Mouse (Mus musculus) forebrain, embryonic 13.5 days (tissue): ENCODE data around the gene Pde10a. TPM values are rescaled to one million over a fixed set of nuclear protein-coding genes. Genes with fewer than 3 reads are reported as not detected.

Experiments used
- ATAC-seq: fragments of 200-750 bp; cut with Nextera tagmentation; 2 replicates; pipeline ENCODE4 v1.8.0; 2017
- H3K27ac ChIP-seq: fragments of 300-500 bp; sonication (generic); 2 replicates; pipeline ENCODE4 v1.5.1; 2015; ENCODE audit warnings: inconsistent platforms, mild to moderate bottlenecking, moderate library complexity
- H3K27me3 ChIP-seq: fragments of 300-500 bp; sonication (generic); 2 replicates; pipeline ENCODE4 v1.6.1; 2015; ENCODE audit warnings: mild to moderate bottlenecking, inconsistent platforms
- H3K36me3 ChIP-seq: fragments of 300-500 bp; sonication (generic); 2 replicates; pipeline ENCODE4 v1.6.1; 2015; ENCODE audit warnings: mild to moderate bottlenecking, inconsistent platforms; ENCODE audit not compliant: poor library complexity, severe bottlenecking
- H3K4me1 ChIP-seq: fragments of 300-500 bp; sonication (generic); 2 replicates; pipeline ENCODE4 v1.6.1; 2015; ENCODE audit warnings: inconsistent platforms
- H3K4me2 ChIP-seq: fragments of 300-500 bp; sonication (generic); 2 replicates; pipeline ENCODE4 v1.6.1; 2015; ENCODE audit warnings: inconsistent platforms, mild to moderate bottlenecking, moderate library complexity
- H3K4me3 ChIP-seq: fragments of 300-500 bp; sonication (generic); 2 replicates; pipeline ENCODE4 v1.5.1; 2015; ENCODE audit warnings: mild to moderate bottlenecking, inconsistent platforms
- H3K9ac ChIP-seq: fragments of 300-500 bp; sonication (generic); 2 replicates; pipeline ENCODE4 v1.6.1; 2015; ENCODE audit warnings: mild to moderate bottlenecking, inconsistent platforms
- H3K9me3 ChIP-seq: fragments of 300-500 bp; sonication (generic); replicated peaks from 2 replicates; pipeline ENCODE4 v1.6.1; 2016; ENCODE audit warnings: inconsistent platforms
- WGBS: fragments of 180-500 bp; shearing (Covaris S2); methylation state at CpG from one replicate; pipeline ENCODE4 v1.1.7; 2015; 5-methylcytosine and 5-hydroxymethylcytosine counted together
- polyA plus RNA-seq: library from polyadenylated mRNA; unstranded; fragments of >200 nt; fragmentation: Nextera tagmentation; extraction: Ambion mirVana; gene quantifications from 2 replicates; pipeline ENCODE4 v1.2.1, GENCODE M21; 2015

Pde10a gene
- polyA plus RNA-seq, 1 experiment from 2014 or later, result 13.4 TPM

- 28% methylated on average over 5 of the region's 5 CpGs for WGBS
- Histone ChIP-seq H3K4me3 (no peak overlapping the region), H3K4me2 (no peak overlapping the region), H3K36me3 (peaks cover 24% of the 10 kb centered on the region), H3K9ac (no peak overlapping the region), H3K4me1 (peaks cover 35% of the 10 kb centered on the region), H3K27me3 (no peaks in the 10 kb centered on the region), H3K9me3 (no peaks in the 10 kb centered on the region), H3K27ac (peak overlapping the region; percentile 68)
- peak; percentile 36; the same call in 1 of the 2 replicates for ATAC-seq
These were observed 460.5 kb downstream of the Pde10a start for GRCm38 (mm10) chr17:8985714-8986113.

GRCm38 (mm10) chr17:8986551-8986950 is 461.4 kb downstream of the Pde10a start:
- no peak overlapping the region for H3K4me2 ChIP-seq
- H3K9ac ChIP-seq, result no peak overlapping the region
- H3K27ac ChIP-seq, result peak overlapping the region; percentile 48; the same call in 1 of the 2 replicates
- H3K4me1 ChIP-seq, result peaks cover 35% of the 10 kb centered on the region
- WGBS, result 67% methylated on average over 2 of the region's 2 CpGs
- no peaks in the 10 kb centered on the region for H3K27me3 ChIP-seq
- H3K36me3 ChIP-seq, result peaks cover 20% of the 10 kb centered on the region
- no peaks in the 10 kb centered on the region for H3K9me3 ChIP-seq
- no peak for ATAC-seq
- H3K4me3 ChIP-seq, result no peak overlapping the region

- Histone ChIP-seq H3K4me1 (peaks cover 35% of the 10 kb centered on the region), H3K36me3 (peaks cover 12% of the 10 kb centered on the region), H3K4me2 (no peak overlapping the region), H3K9ac (no peak overlapping the region), H3K9me3 (no peaks in the 10 kb centered on the region), H3K27me3 (no peaks in the 10 kb centered on the region), H3K27ac (no peak overlapping the region), H3K4me3 (no peak overlapping the region)
- ATAC-seq, result no peak
- 80% methylated on average over 5 of the region's 5 CpGs for WGBS
These were observed 462.2 kb downstream of the Pde10a start for GRCm38 (mm10) chr17:8987369-8987768.

GRCm38 (mm10) chr17:8988119-8988807 is 463.1 kb downstream of the Pde10a start, which contains the start of gene 1700010I14Rik:
TSS of gene 1700010I14Rik (plus strand) at chr17:8988333.
- peak within 1 kb of the TSS; percentile 65 for H3K4me2 ChIP-seq
- peak within 1 kb of the TSS; percentile 58 for H3K9ac ChIP-seq
- WGBS, result 6% methylated on average over 13 of the region's 13 CpGs
- H3K27me3 ChIP-seq, result no peaks in the 10 kb centered on the region
- peak within 1 kb of the TSS; percentile 36 for H3K4me3 ChIP-seq
- peak; percentile 9; the same call in 1 of the 2 replicates for ATAC-seq
- H3K4me1 ChIP-seq, result peaks cover 35% of the 10 kb centered on the region
- peak within 1 kb of the TSS; percentile 48 for H3K27ac ChIP-seq
- H3K36me3 ChIP-seq, result peaks cover 4% of the 10 kb centered on the region; the same call in 1 of the 2 replicates
- H3K9me3 ChIP-seq, result no peaks in the 10 kb centered on the region

GRCm38 (mm10) chr17:8991160-8991559 is 466.0 kb downstream of the Pde10a start:
- WGBS, result 28% methylated on average over 8 of the region's 8 CpGs
- Histone ChIP-seq H3K9ac (no peak overlapping the region), H3K27ac (no peak overlapping the region), H3K4me1 (peaks cover 15% of the 10 kb centered on the region), H3K4me2 (no peak overlapping the region), H3K4me3 (no peak overlapping the region), H3K36me3 (no peaks in the 10 kb centered on the region), H3K27me3 (no peaks in the 10 kb centered on the region), H3K9me3 (no peaks in the 10 kb centered on the region)
- no peak for ATAC-seq

GRCm38 (mm10) chr17:8995344-8995743 is 470.2 kb downstream of the Pde10a start:
- no peaks in the 10 kb centered on the region for H3K4me1 ChIP-seq
- H3K9ac ChIP-seq, result no peak overlapping the region
- 92% methylated on average over 1 of the region's 1 CpGs for WGBS
- no peak overlapping the region for H3K4me3 ChIP-seq
- H3K27ac ChIP-seq, result no peak overlapping the region
- no peak overlapping the region for H3K4me2 ChIP-seq
- ATAC-seq, result no peak
- H3K9me3 ChIP-seq, result no peaks in the 10 kb centered on the region
- H3K27me3 ChIP-seq, result no peaks in the 10 kb centered on the region
- peaks cover 2% of the 10 kb centered on the region for H3K36me3 ChIP-seq

- Histone ChIP-seq H3K4me2 (no peak overlapping the region), H3K9me3 (no peaks in the 10 kb centered on the region), H3K27me3 (no peaks in the 10 kb centered on the region), H3K9ac (no peak overlapping the region), H3K4me3 (no peak overlapping the region), H3K27ac (no peak overlapping the region), H3K36me3 (peaks cover 3% of the 10 kb centered on the region), H3K4me1 (no peaks in the 10 kb centered on the region)
- 73% methylated on average over 4 of the region's 4 CpGs for WGBS
- no peak for ATAC-seq
These were observed 477.3 kb downstream of the Pde10a start for GRCm38 (mm10) chr17:9002438-9002837.

- Histone ChIP-seq H3K27me3 (no peaks in the 10 kb centered on the region), H3K9ac (no peak overlapping the region), H3K4me1 (no peaks in the 10 kb centered on the region), H3K9me3 (no peaks in the 10 kb centered on the region), H3K4me2 (no peak overlapping the region), H3K27ac (no peak overlapping the region), H3K4me3 (no peak overlapping the region), H3K36me3 (peaks cover 3% of the 10 kb centered on the region; the same call in 1 of the 2 replicates)
- WGBS, result 94% methylated on average over 4 of the region's 4 CpGs
- ATAC-seq, result no peak
These were observed 479.3 kb downstream of the Pde10a start for GRCm38 (mm10) chr17:9004516-9004915.

- WGBS, result 22% methylated on average over 14 of the region's 14 CpGs
These were observed 498.2 kb downstream of the Pde10a start for GRCm38 (mm10) chr17:9023198-9023942.

GRCm38 (mm10) chr17:9030181-9030580 is 505.0 kb downstream of the Pde10a start:
- ATAC-seq, result no peak
- no peaks in the 10 kb centered on the region for H3K9me3 ChIP-seq
- 77% methylated on average over 5 of the region's 5 CpGs for WGBS
- H3K4me1 ChIP-seq, result peaks cover 31% of the 10 kb centered on the region
- no peak overlapping the region for H3K27ac ChIP-seq
- no peak overlapping the region for H3K4me2 ChIP-seq
- no peak overlapping the region for H3K4me3 ChIP-seq
- no peaks in the 10 kb centered on the region for H3K27me3 ChIP-seq
- H3K9ac ChIP-seq, result no peak overlapping the region
- no peaks in the 10 kb centered on the region for H3K36me3 ChIP-seq

More at GRCm38 (mm10) chr17:9023198-9023942, 498.2 kb downstream of the Pde10a start:
- Histone ChIP-seq H3K27ac (peak overlapping the region; percentile 27), H3K9ac (0 out of 2 replicates have a peak overlapping the region, but pooled peaks have one; percentile 26), H3K4me2 (no peak overlapping the region; the same call in 1 of the 2 replicates), H3K4me3 (no peak overlapping the region), H3K9me3 (no peaks in the 10 kb centered on the region), H3K4me1 (peaks cover 26% of the 10 kb centered on the region), H3K36me3 (no peaks in the 10 kb centered on the region), H3K27me3 (no peaks in the 10 kb centered on the region)
- ATAC-seq, result peak; percentile 68

- H3K9me3 ChIP-seq, result no peaks in the 10 kb centered on the region
- 12% methylated on average over 24 of the region's 24 CpGs for WGBS
- H3K27me3 ChIP-seq, result no peaks in the 10 kb centered on the region
- peak overlapping the region; percentile 54 for H3K27ac ChIP-seq
- H3K4me1 ChIP-seq, result peaks cover 30% of the 10 kb centered on the region
- H3K36me3 ChIP-seq, result no peaks in the 10 kb centered on the region
- H3K4me2 ChIP-seq, result peak overlapping the region; percentile 51
- peak; percentile 92 for ATAC-seq
- peak overlapping the region; percentile 40; the same call in 1 of the 2 replicates for H3K9ac ChIP-seq
- 0 out of 2 replicates have a peak overlapping the region, but pooled peaks have one; percentile 12 for H3K4me3 ChIP-seq
These were observed 506.3 kb downstream of the Pde10a start for GRCm38 (mm10) chr17:9031241-9032141.
